Mouse (Mus musculus): Measurements from ENCODE around the gene Dvl2. TPM values are rescaled to one million over a fixed set of nuclear protein-coding genes. Genes with fewer than 3 reads are reported as not detected.
A peak's percentile ranks its signal among the peaks of the same experiment; 100 is the strongest.

Gene Dvl2
- polyA plus RNA-seq, 1 experiment from 2014 or later = 56.8 TPM

DNA sequence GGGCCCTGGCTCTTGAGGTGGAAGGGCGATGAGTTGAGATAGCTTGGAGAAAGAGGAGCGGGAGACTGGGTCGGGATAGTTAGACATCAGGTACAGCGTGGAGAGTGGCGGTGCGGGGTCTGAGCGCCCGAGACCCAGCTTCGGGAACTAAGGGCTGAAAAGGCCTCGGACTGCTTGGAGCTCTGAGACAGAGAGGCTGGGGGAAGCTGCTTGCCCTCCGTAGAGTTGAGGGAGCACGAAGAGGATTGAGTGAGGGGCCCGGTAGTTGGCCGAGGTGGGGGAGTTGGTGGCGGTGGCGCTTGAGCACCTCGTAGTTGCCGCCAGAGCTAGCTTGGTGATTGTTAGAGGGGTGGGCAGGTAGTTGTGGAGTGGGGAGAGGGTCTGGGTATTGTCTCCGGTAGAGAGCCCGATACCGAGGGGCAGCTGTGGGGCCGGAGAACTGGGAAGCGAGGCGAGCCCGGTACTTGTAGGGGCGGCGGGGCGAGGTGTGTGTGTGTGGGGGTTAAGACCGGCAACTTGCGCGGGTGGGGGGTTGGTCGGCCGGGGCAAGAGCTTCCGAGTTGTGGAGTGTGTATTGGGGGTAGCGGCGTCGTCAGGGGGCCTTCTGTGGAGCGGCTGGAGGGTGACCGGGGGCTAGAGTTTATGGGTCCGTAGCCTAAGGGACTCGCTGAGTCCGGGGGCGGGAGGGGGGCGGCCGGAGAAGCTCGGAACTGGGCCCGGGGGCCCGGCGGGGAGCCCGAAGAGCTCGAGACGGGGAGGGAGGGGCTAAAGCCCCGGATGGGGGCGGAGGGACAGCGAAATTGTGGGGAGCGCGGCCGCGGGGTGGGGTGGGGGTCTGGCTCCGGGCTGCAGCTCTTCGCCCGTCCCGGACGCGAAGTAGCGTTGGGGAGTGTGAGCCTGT, 4.0 kb upstream of the Dvl2 start:
- H3K4me3 ChIP-seq = peak overlapping the region; percentile 97
- H3K4me1 ChIP-seq = peaks cover 41% of the 10 kb centered on the region
- WGBS = under 1% methylated on average over 65 of the region's 66 CpGs
- ATAC-seq (ENCODE audit: insufficient number of reproducible peaks, insufficient read depth, low FRiP score, low TSS enrichment, low read depth) = no peak
- H3K27ac ChIP-seq = peak overlapping the region; percentile 99
- H3K9me3 ChIP-seq = no peaks in the 10 kb centered on the region
- H3K27me3 ChIP-seq = no peaks in the 10 kb centered on the region
- H3K9ac ChIP-seq = peak overlapping the region; percentile 98
- peak overlapping the region; percentile 61 for H3K4me2 ChIP-seq
- peaks cover 40% of the 10 kb centered on the region for H3K36me3 ChIP-seq

DNA sequence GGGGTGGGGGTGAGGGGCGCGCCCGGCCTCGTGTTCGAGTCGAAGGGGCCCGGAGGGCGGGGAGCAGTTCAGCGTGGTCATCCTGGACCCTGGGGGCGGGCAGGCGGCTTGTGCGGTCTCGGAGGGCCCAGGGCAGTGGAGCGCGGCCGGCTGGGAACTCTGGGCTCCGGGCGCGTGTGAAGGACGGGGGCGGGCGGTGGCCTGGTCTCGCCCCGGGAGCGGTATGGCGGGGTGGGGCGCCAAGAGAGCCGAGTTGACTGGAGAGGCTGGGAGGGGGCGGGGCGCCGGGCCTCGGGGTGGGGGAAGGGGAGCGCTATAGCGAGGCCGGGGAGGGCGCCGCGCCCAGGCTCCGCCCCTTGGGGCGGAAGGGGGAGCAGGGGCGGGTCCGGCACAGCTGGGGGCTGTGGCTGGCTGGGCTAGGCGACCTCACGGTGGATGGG, 3.3 kb upstream of the Dvl2 start:
- Histone ChIP-seq H3K4me3 (peak overlapping the region; percentile 97), H3K9me3 (no peaks in the 10 kb centered on the region), H3K27me3 (no peaks in the 10 kb centered on the region), H3K9ac (peak overlapping the region; percentile 98), H3K4me2 (peak overlapping the region; percentile 61), H3K4me1 (peaks cover 48% of the 10 kb centered on the region), H3K36me3 (peaks cover 40% of the 10 kb centered on the region), H3K27ac (peak overlapping the region; percentile 99)
- 1% methylated on average over 40 of the region's 44 CpGs for WGBS
- peak; percentile 28 for ATAC-seq (ENCODE audit: insufficient number of reproducible peaks, insufficient read depth, low FRiP score, low TSS enrichment, low read depth)

DNA sequence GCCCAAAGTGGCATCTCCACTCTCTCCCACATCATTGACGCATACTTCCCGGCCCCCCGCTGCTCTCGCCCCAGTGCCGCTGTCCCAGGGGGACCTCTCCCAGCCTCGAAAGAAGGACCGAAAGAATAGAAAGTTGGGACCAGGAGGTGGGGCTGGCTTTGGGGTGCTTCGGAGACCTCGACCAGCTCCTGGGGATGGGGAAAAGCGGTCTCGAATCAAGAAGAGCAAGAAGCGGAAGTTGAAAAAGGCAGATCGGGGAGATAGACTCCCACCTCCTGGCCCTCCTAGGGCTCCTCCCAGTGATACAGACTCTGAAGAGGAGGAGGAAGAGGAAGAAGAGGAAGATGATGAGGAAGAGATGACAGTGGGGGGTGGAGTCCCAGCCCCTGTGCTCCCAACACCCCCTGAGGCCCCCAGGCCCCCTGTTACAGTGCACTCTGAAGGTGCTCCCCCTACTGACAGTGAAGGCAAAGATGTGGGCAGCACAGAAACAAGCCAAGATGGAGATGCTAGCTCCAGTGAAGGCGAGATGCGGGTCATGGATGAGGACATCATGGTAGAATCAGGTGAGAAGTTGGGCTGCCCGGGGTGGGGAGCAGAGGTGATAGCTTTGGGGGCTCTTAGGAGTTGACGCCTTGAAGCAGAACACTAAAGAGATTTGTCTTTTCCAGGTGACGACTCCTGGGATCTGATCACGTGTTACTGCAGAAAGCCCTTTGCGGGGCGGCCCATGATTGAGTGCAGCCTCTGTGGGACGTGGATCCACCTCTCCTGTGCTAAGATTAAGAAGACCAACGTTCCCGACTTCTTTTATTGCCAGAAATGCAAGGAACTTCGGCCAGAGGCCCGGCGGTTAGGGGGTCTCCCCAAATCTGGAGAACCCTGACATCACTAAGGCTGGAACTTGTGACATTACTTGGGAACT, 1.6 kb upstream of the Dvl2 start:
- Histone ChIP-seq H3K4me1 (peaks cover 56% of the 10 kb centered on the region), H3K9me3 (no peaks in the 10 kb centered on the region), H3K9ac (peak overlapping the region; percentile 98), H3K4me3 (no peak overlapping the region), H3K27ac (no peak overlapping the region; the same call in 1 of the 2 replicates), H3K36me3 (peaks cover 33% of the 10 kb centered on the region), H3K4me2 (no peak overlapping the region), H3K27me3 (no peaks in the 10 kb centered on the region)
- 93% methylated on average over 27 of the region's 27 CpGs for WGBS
- ATAC-seq (ENCODE audit: insufficient number of reproducible peaks, insufficient read depth, low FRiP score, low TSS enrichment, low read depth) = no peak

DNA sequence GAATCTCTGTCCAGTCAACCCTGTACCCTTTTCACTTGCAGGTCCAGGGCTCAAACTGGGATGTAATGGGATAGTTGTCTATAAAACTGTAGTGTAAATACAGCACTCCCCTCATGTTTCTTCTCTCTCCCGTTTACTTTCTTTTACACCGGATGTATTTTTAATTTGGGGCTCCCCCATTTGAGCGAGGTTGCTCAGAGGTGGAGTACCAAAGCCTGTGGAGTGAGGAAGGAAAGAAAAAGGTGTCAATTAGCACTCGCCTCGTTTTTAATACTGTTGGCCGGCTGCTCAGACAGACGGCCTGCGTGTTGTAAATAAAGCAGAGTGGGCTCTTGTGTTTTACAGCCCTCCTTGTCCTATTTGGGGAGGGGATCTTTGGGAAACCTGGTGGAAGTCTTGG, 729 bp upstream of the Dvl2 start:
- Histone ChIP-seq H3K4me3 (peak overlapping the region; percentile 80; the same call in 1 of the 2 replicates), H3K36me3 (peaks cover 31% of the 10 kb centered on the region), H3K4me2 (peak overlapping the region; percentile 88), H3K4me1 (peaks cover 55% of the 10 kb centered on the region), H3K27ac (peak overlapping the region; percentile 61; the same call in 1 of the 2 replicates), H3K9ac (no peak overlapping the region), H3K27me3 (no peaks in the 10 kb centered on the region), H3K9me3 (no peaks in the 10 kb centered on the region)
- ATAC-seq (ENCODE audit: insufficient number of reproducible peaks, insufficient read depth, low FRiP score, low TSS enrichment, low read depth) = no peak
- WGBS = 86% methylated on average over 8 of the region's 8 CpGs

DNA sequence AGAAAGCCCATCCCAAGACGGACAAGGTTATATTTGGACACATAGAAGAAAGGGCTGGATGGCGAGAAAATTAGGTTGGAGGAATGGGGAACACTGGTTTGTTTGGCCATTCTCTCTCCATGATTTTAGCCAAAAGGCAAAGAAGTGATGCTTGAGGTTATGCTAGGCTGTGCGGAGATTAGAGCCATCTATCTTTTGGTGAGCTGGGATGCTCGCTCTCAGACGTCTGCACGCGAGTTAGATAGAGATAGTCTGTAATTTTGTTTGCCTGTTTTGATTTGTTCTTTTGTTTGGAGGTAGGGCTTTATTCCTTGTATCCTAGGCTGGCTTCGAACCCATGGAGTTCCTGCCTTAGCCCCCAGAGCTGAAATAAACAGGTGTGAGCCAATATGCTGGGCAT, 764 bp downstream of the Dvl2 start:
- H3K9ac ChIP-seq = peak overlapping the region; percentile 89
- WGBS = 10% methylated on average over 8 of the region's 8 CpGs
- ATAC-seq (ENCODE audit: insufficient number of reproducible peaks, insufficient read depth, low FRiP score, low TSS enrichment, low read depth) = no peak

DNA sequence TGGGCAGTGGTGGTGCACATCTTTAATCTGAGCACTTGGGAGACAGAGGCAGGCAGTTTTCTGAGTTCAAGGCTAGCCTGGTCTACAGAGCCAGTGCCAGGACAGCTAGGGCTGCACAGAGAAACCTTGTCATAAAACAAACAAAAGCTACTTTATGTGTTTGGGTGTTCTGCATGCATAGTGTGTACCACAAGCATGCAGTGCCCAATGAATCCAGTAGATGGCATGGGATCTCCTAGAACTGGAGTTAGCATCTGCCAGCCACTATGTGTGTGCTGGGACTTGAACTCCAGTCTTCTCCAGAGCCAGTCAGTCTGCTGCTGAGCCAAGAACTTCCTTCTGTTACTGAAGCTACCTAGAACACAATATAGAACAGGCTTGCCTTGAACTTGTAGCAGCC, 1.5 kb downstream of the Dvl2 start:
- Histone ChIP-seq H3K4me3 (peak overlapping the region; percentile 80), H3K27ac (no peak overlapping the region), H3K9me3 (no peaks in the 10 kb centered on the region), H3K27me3 (no peaks in the 10 kb centered on the region), H3K9ac (peak overlapping the region; percentile 89), H3K4me1 (peaks cover 54% of the 10 kb centered on the region), H3K36me3 (peaks cover 52% of the 10 kb centered on the region), H3K4me2 (peak overlapping the region; percentile 88)
- no peak for ATAC-seq (ENCODE audit: insufficient number of reproducible peaks, insufficient read depth, low FRiP score, low TSS enrichment, low read depth)

More for the DNA sequence above, 764 bp downstream of the Dvl2 start:
- Histone ChIP-seq H3K4me2 (peak overlapping the region; percentile 88), H3K27me3 (no peaks in the 10 kb centered on the region), H3K4me3 (peak overlapping the region; percentile 80), H3K36me3 (peaks cover 44% of the 10 kb centered on the region), H3K9me3 (no peaks in the 10 kb centered on the region), H3K4me1 (peaks cover 54% of the 10 kb centered on the region), H3K27ac (peak overlapping the region; percentile 97)

DNA sequence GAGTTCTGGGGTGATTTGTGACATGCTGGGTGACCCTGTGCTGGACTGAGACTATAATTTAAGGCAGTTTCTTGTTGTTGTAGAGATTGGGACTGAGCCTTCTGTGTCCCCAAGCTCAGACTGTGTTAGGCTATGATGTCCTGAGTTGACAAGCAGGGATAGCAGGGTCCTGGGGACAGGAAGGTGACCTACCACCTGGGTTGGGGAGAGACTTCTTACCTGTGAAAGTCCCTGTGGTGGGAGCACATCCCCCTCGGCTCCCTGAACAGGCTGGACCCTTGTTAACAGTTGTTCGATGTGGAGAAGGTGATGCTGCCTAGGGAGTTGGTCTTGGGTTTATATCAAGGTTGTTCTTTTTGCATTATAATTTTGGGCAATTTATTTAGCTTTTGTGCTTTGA, 2.1 kb downstream of the Dvl2 start:
- peak overlapping the region; percentile 88 for H3K4me2 ChIP-seq
- peak overlapping the region; percentile 59 for H3K9ac ChIP-seq
- no peak for ATAC-seq (ENCODE audit: insufficient number of reproducible peaks, insufficient read depth, low FRiP score, low TSS enrichment, low read depth)
- H3K27me3 ChIP-seq = no peaks in the 10 kb centered on the region
- H3K27ac ChIP-seq = no peak overlapping the region
- peaks cover 51% of the 10 kb centered on the region for H3K4me1 ChIP-seq
- no peaks in the 10 kb centered on the region for H3K9me3 ChIP-seq
- peaks cover 58% of the 10 kb centered on the region for H3K36me3 ChIP-seq
- WGBS = 95% methylated on average over 2 of the region's 2 CpGs
- peak overlapping the region; percentile 80 for H3K4me3 ChIP-seq

DNA sequence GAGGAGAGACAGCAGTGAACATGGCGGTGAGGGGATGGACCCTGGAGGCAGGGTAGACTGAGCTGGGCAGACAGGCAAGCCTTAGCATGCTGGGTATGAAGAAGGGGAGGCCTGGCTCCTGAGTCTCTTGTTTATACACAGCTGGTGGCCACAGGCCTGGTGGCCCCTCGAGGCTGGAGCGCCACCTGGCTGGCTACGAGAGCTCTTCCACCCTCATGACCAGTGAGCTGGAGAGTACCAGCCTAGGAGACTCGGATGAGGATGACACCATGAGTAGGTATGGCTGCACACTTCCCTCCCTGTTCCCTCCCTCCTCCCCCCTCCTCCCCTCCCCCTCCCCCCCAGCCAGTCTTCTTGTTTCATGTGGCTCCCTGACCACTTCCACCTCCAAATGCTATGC, 5.1 kb downstream of the Dvl2 start:
- no peak overlapping the region for H3K4me3 ChIP-seq
- no peak for ATAC-seq (ENCODE audit: insufficient number of reproducible peaks, insufficient read depth, low FRiP score, low TSS enrichment, low read depth)
- H3K27me3 ChIP-seq = no peaks in the 10 kb centered on the region
- H3K9ac ChIP-seq = no peak overlapping the region; the same call in 1 of the 2 replicates
- peaks cover 64% of the 10 kb centered on the region for H3K36me3 ChIP-seq
- no peak overlapping the region for H3K27ac ChIP-seq
- 62% methylated on average over 5 of the region's 5 CpGs for whole genome bisulfite sequencing
- H3K4me1 ChIP-seq = peaks cover 31% of the 10 kb centered on the region
- no peak overlapping the region for H3K4me2 ChIP-seq
- no peaks in the 10 kb centered on the region for H3K9me3 ChIP-seq

DNA sequence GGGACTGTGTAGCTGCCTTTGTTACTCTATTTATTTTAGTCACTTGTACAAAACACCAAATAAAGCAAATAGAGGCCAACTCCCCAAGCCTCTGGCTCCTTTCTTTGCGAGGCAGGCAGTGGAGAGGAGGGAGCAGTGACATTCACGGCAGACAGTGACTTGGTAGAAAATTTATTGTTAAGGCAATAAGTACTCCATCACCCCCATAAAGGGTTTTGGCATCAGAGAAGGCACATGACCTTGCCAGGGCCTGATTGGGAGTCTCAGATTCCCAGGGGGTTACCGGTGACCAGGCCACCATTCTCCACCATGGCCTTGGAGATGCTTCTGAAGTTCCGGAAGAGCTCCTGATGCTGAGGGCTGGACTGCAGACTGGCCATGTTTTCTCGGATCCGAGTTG, 9.6 kb downstream of the Dvl2 start:
- no peak overlapping the region for H3K27ac ChIP-seq
- no peak overlapping the region for H3K4me2 ChIP-seq
- H3K36me3 ChIP-seq = peaks cover 94% of the 10 kb centered on the region
- no peaks in the 10 kb centered on the region for H3K27me3 ChIP-seq
- H3K4me1 ChIP-seq = peaks cover 10% of the 10 kb centered on the region
- H3K9ac ChIP-seq = peak overlapping the region; percentile 40; the same call in 1 of the 2 replicates
- no peak overlapping the region for H3K4me3 ChIP-seq
- no peaks in the 10 kb centered on the region for H3K9me3 ChIP-seq
- ATAC-seq (ENCODE audit: insufficient number of reproducible peaks, insufficient read depth, low FRiP score, low TSS enrichment, low read depth) = no peak
- WGBS = 89% methylated on average over 6 of the region's 6 CpGs

DNA sequence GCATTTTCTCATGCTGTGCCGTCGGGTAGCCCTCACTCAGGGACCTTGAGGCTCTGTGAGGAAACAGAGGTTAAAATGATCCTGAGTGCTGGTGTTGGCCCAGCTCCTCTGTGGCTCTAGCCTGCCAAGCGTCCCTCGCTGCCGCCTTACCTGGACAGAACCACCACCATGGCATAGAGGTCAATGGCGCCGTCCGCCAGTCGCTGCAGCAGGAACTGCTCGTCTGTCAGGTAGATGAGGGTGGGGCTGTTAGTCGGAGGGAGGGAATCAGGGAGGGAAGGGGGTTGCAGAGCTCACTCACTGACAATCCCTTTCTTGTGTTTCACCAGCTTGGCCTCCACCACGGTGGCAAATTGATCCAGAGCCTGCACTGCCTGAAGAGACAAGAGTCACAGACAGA, 10.2 kb downstream of the Dvl2 start:
- peaks cover 88% of the 10 kb centered on the region for H3K36me3 ChIP-seq
- no peak overlapping the region for H3K4me3 ChIP-seq
- H3K4me1 ChIP-seq = peaks cover 10% of the 10 kb centered on the region
- H3K4me2 ChIP-seq = no peak overlapping the region
- H3K27me3 ChIP-seq = no peaks in the 10 kb centered on the region
- no peak for ATAC-seq (ENCODE audit: insufficient number of reproducible peaks, insufficient read depth, low FRiP score, low TSS enrichment, low read depth)
- peak overlapping the region; percentile 40; the same call in 1 of the 2 replicates for H3K9ac ChIP-seq
- WGBS = 85% methylated on average over 12 of the region's 12 CpGs
- no peaks in the 10 kb centered on the region for H3K9me3 ChIP-seq
- no peak overlapping the region for H3K27ac ChIP-seq

DNA sequence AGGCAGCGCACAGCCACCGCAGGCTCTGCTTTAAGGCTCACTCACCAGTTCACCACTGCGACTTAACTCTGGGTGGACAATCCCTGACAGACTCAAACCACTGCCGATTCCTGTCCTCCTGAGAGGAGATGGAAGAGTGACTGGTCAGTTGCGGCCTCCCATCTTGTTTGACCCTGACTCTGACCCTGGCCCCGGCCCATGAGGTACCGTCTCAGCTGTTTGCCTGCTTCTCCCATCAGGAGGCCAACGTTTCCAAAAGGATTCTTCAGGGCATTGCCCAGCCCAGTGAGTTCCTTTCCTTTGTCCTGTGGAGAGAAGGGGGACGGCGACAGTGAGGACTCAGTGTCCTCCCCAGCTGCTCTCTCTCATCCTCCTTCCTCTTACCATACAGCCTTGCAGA, 10.6 kb downstream of the Dvl2 start:
- Histone ChIP-seq H3K27me3 (no peaks in the 10 kb centered on the region), H3K4me2 (no peak overlapping the region), H3K4me1 (peaks cover 10% of the 10 kb centered on the region), H3K27ac (no peak overlapping the region), H3K9ac (0 out of 2 replicates have a peak overlapping the region, but pooled peaks have one; percentile 3), H3K9me3 (no peaks in the 10 kb centered on the region), H3K36me3 (peaks cover 84% of the 10 kb centered on the region), H3K4me3 (no peak overlapping the region)
- ATAC-seq (ENCODE audit: insufficient number of reproducible peaks, insufficient read depth, low FRiP score, low TSS enrichment, low read depth) = no peak
- WGBS = 84% methylated on average over 10 of the region's 10 CpGs
